Mouse (Mus musculus) neural tube, embryonic 11.5 days (tissue): ENCODE data around the gene B4galt5. TPM values are rescaled to one million over a fixed set of nuclear protein-coding genes. Genes with fewer than 3 reads are reported as not detected.
A peak's percentile ranks its signal among the peaks of the same experiment; 100 is the strongest.

Experiments
- ATAC-seq: fragments of 200-750 bp; cut with Nextera tagmentation; 2 replicates; pipeline ENCODE4 v1.8.0; 2017; ENCODE audit warnings: moderate number of reproducible peaks, mild to moderate bottlenecking, moderate TSS enrichment, moderate library complexity; ENCODE audit not compliant: insufficient read depth, low FRiP score, low TSS enrichment
- DNase-seq: peaks from one replicate; pipeline ENCODE4 v3.0.0-alpha.2; 2015; ENCODE audit warnings: low spot score
- H3K27ac ChIP-seq: fragments of 300-500 bp; sonication (generic); 2 replicates; pipeline ENCODE4 v1.5.1; 2014; ENCODE audit warnings: low read depth, mild to moderate bottlenecking, low read length
- H3K27me3 ChIP-seq: fragments of 300-500 bp; sonication (generic); 2 replicates; pipeline ENCODE4 v1.6.1; 2014; ENCODE audit warnings: mild to moderate bottlenecking, low read length, mixed read lengths; ENCODE audit not compliant: control insufficient read depth, insufficient read depth
- H3K36me3 ChIP-seq: fragments of 300-500 bp; sonication (generic); 2 replicates; pipeline ENCODE4 v1.6.1; 2014; ENCODE audit warnings: mild to moderate bottlenecking, low read length, moderate library complexity, mixed read lengths; ENCODE audit not compliant: control insufficient read depth, insufficient read depth
- H3K4me1 ChIP-seq: fragments of 300-500 bp; sonication (generic); 2 replicates; pipeline ENCODE4 v1.6.1; 2014; ENCODE audit warnings: low read length, mixed read lengths; ENCODE audit not compliant: control insufficient read depth, insufficient read depth
- H3K4me2 ChIP-seq: fragments of 300-500 bp; sonication (generic); 2 replicates; pipeline ENCODE4 v1.6.1; 2014; ENCODE audit warnings: low read depth, mild to moderate bottlenecking, moderate library complexity
- H3K4me3 ChIP-seq: fragments of 300-500 bp; sonication (generic); 2 replicates; pipeline ENCODE4 v1.5.1; 2014; ENCODE audit warnings: low read depth, low read length
- H3K9ac ChIP-seq: fragments of 300-500 bp; sonication (generic); 2 replicates; pipeline ENCODE4 v1.6.1; 2014; ENCODE audit warnings: mild to moderate bottlenecking, low read length
- H3K9me3 ChIP-seq: fragments of 300-500 bp; sonication (generic); 2 replicates; pipeline ENCODE4 v1.6.1; 2016; ENCODE audit warnings: low read length; ENCODE audit not compliant: control insufficient read depth
- WGBS: fragments of 180-500 bp; shearing (Covaris S2); extraction: QIAGEN DNeasy Blood & Tissue Kit; methylation state at CpG from one replicate; pipeline ENCODE4 v1.1.7; 2014; 5-methylcytosine and 5-hydroxymethylcytosine counted together
- polyA plus RNA-seq: library from polyadenylated mRNA; unstranded; fragments of >200 nt; fragmentation: Nextera tagmentation; extraction: Ambion mirVana; gene quantifications from 2 replicates; pipeline ENCODE4 v1.2.1, GENCODE M21; 2014

B4galt5 gene
- polyA plus RNA-seq, 1 experiment from 2014 or later: 26.9 TPM

- no peak overlapping the region for H3K4me3 ChIP-seq
- H3K9ac ChIP-seq: no peak overlapping the region
- no peak for DNase-seq
- H3K36me3 ChIP-seq: peaks cover 3% of the 10 kb centered on the region; the same call in 1 of the 2 replicates
- H3K27ac ChIP-seq: no peak overlapping the region
- WGBS: 96% methylated on average over 7 of the region's 7 CpGs
- no peaks in the 10 kb centered on the region for H3K9me3 ChIP-seq
- H3K27me3 ChIP-seq: no peaks in the 10 kb centered on the region
- H3K4me2 ChIP-seq: no peak overlapping the region
- H3K4me1 ChIP-seq: peaks cover 20% of the 10 kb centered on the region
- no peak for ATAC-seq
These were observed 47.4 kb downstream of the B4galt5 start for GRCm38 (mm10) chr2:167301601-167302000.

GRCm38 (mm10) chr2:167300943-167301497 is 48.0 kb downstream of the B4galt5 start:
- no peak overlapping the region for H3K4me3 ChIP-seq
- 92% methylated on average over 21 of the region's 21 CpGs for WGBS
- H3K36me3 ChIP-seq: no peaks in the 10 kb centered on the region
- H3K4me2 ChIP-seq: no peak overlapping the region
- ATAC-seq (no peak), DNase-seq (no peak)
- no peak overlapping the region for H3K27ac ChIP-seq
- H3K27me3 ChIP-seq: no peaks in the 10 kb centered on the region
- H3K9me3 ChIP-seq: no peaks in the 10 kb centered on the region
- peaks cover 20% of the 10 kb centered on the region for H3K4me1 ChIP-seq
- no peak overlapping the region for H3K9ac ChIP-seq

GRCm38 (mm10) chr2:167299861-167300667 is 48.9 kb downstream of the B4galt5 start:
- Histone ChIP-seq H3K27ac (peak overlapping the region; percentile 80), H3K9me3 (no peaks in the 10 kb centered on the region), H3K27me3 (no peaks in the 10 kb centered on the region), H3K4me1 (peaks cover 20% of the 10 kb centered on the region), H3K4me2 (no peak overlapping the region), H3K36me3 (no peaks in the 10 kb centered on the region), H3K4me3 (no peak overlapping the region), H3K9ac (peak overlapping the region; percentile 18; the same call in 1 of the 2 replicates)
- DNase-seq: no peak
- WGBS: 61% methylated on average over 6 of the region's 6 CpGs
- 0 out of 2 replicates have a peak, but pooled peaks have one; percentile 22 for ATAC-seq

- H3K36me3 ChIP-seq: no peaks in the 10 kb centered on the region
- peaks cover 20% of the 10 kb centered on the region for H3K4me1 ChIP-seq
- no peak overlapping the region for H3K4me2 ChIP-seq
- no peaks in the 10 kb centered on the region for H3K9me3 ChIP-seq
- no peak overlapping the region for H3K4me3 ChIP-seq
- 53% methylated on average over 27 of the region's 27 CpGs for WGBS
- peak; percentile 71 for ATAC-seq
- H3K27ac ChIP-seq: peak overlapping the region; percentile 80
- H3K27me3 ChIP-seq: no peaks in the 10 kb centered on the region
- H3K9ac ChIP-seq: peak overlapping the region; percentile 33; the same call in 1 of the 2 replicates
- DNase-seq: peak; percentile 52
These were observed 50.0 kb downstream of the B4galt5 start for GRCm38 (mm10) chr2:167298729-167299705.

GRCm38 (mm10) chr2:167297985-167298384 is 51.0 kb downstream of the B4galt5 start:
- DNase-seq (no peak), ATAC-seq (no peak)
- H3K9me3 ChIP-seq: no peaks in the 10 kb centered on the region
- no peak overlapping the region for H3K27ac ChIP-seq
- WGBS: 96% methylated on average over 11 of the region's 11 CpGs
- no peak overlapping the region for H3K4me2 ChIP-seq
- H3K4me3 ChIP-seq: no peak overlapping the region
- no peak overlapping the region for H3K9ac ChIP-seq
- H3K4me1 ChIP-seq: peaks cover 20% of the 10 kb centered on the region
- H3K36me3 ChIP-seq: no peaks in the 10 kb centered on the region
- H3K27me3 ChIP-seq: no peaks in the 10 kb centered on the region

- no peak overlapping the region for H3K4me3 ChIP-seq
These were observed 54.1 kb downstream of the B4galt5 start for GRCm38 (mm10) chr2:167294926-167295325.

GRCm38 (mm10) chr2:167294216-167294615 is 54.8 kb downstream of the B4galt5 start:
- H3K27ac ChIP-seq: no peak overlapping the region
- H3K27me3 ChIP-seq: no peaks in the 10 kb centered on the region
- no peaks in the 10 kb centered on the region for H3K36me3 ChIP-seq
- no peaks in the 10 kb centered on the region for H3K9me3 ChIP-seq
- DNase-seq: no peak
- H3K9ac ChIP-seq: no peak overlapping the region
- peaks cover 8% of the 10 kb centered on the region for H3K4me1 ChIP-seq
- no peak for ATAC-seq
- WGBS: 77% methylated on average over 7 of the region's 7 CpGs
- no peak overlapping the region for H3K4me3 ChIP-seq
- no peak overlapping the region for H3K4me2 ChIP-seq

More at GRCm38 (mm10) chr2:167294926-167295325, 54.1 kb downstream of the B4galt5 start:
- Histone ChIP-seq H3K4me1 (peaks cover 16% of the 10 kb centered on the region), H3K27ac (no peak overlapping the region), H3K4me2 (no peak overlapping the region), H3K27me3 (no peaks in the 10 kb centered on the region), H3K36me3 (no peaks in the 10 kb centered on the region), H3K9ac (no peak overlapping the region), H3K9me3 (no peaks in the 10 kb centered on the region)
- DNase-seq: no peak
- WGBS: 60% methylated on average over 15 of the region's 15 CpGs
- ATAC-seq: no peak

GRCm38 (mm10) chr2:167293289-167294085 is 55.5 kb downstream of the B4galt5 start:
- no peaks in the 10 kb centered on the region for H3K36me3 ChIP-seq
- ATAC-seq (no peak), DNase-seq (peak; percentile 54)
- no peak overlapping the region for H3K4me3 ChIP-seq
- H3K9me3 ChIP-seq: no peaks in the 10 kb centered on the region
- peaks cover 1% of the 10 kb centered on the region for H3K4me1 ChIP-seq
- H3K9ac ChIP-seq: no peak overlapping the region
- H3K27ac ChIP-seq: no peak overlapping the region
- no peaks in the 10 kb centered on the region for H3K27me3 ChIP-seq
- 69% methylated on average over 13 of the region's 13 CpGs for WGBS
- H3K4me2 ChIP-seq: no peak overlapping the region
